9 mouse cellular contexts compared by ENCODE assay signal in genomic region chr7:118583821-118584220, GRCm38 (mm10). TPM values are rescaled to one million over a fixed set of nuclear protein-coding genes. Genes with fewer than 3 reads are reported as not detected.
DNase-seq lines count a peak whose midpoint lies in the region; ATAC-seq and TF ChIP-seq lines count a peak whose summit lies in the region.
"Had no signal": no experiment of that assay in that cellular context is flagged by ENCODE, and none has a peak within 500 bp of the region (broad histone marks: within the 10 kb centered on the region; RNA-seq: fewer than 3 reads in every experiment).

No protein-coding gene starts in this region.

- no peak for TF ChIP-seq CTCF in E14TG2a.4 (conservative IDR thresholded peaks at IDR 0.05; ENCODE audit: low read length)

- H3K9me3 ChIP-seq in heart, embryonic 10.5 days, result no peaks in the 10 kb centered on the region; the same call in 1 of the 2 replicates
- peaks cover 18% of the 10 kb centered on the region for H3K9me3 ChIP-seq in E14TG2a.4 (ENCODE audit: low read length)
- peaks cover 19% of the 10 kb centered on the region; the same call in 1 of the 2 replicates for H3K9me3 ChIP-seq in hindbrain, embryonic 10.5 days
- H3K9me3 ChIP-seq in liver, embryonic 16.5 days (replicated peaks; ENCODE audit: control insufficient read depth, low read length), result no peaks in the 10 kb centered on the region

- peaks cover 11% of the 10 kb centered on the region; the same call in 1 of the 2 replicates for H3K4me1 ChIP-seq in heart, embryonic 10.5 days
- peaks cover 53% of the 10 kb centered on the region for H3K4me1 ChIP-seq in E14TG2a.4 (replicated peaks; ENCODE audit: low read depth, low read length)
- H3K4me1 ChIP-seq in hindbrain, embryonic 10.5 days (replicated peaks), result peaks cover 33% of the 10 kb centered on the region
- H3K4me1 ChIP-seq in liver, embryonic 16.5 days (ENCODE audit: control insufficient read depth, low read depth, low read length), result no peaks in the 10 kb centered on the region

- DNase-seq in heart, embryonic 10.5 days (ENCODE audit: low spot score), result no peak
- no peak for DNase-seq in heart, adult 18-20 months
- DNase-seq in hindbrain, embryonic 10.5 days (ENCODE audit: low spot score), result no peak
- no peak for DNase-seq in urinary bladder, postnatal 25 days (ENCODE audit: low spot score)
- DNase-seq in left cerebral cortex, adult 9 months (ENCODE audit: low spot score in 2 of 2), result no peak
- DNase-seq in cerebellum, postnatal 10 days, result no peak

- peak overlapping the region; percentile 76 for H3K4me3 ChIP-seq in heart, embryonic 10.5 days
- H3K4me3 ChIP-seq in E14TG2a.4 (replicated peaks; ENCODE audit: low read length), result peak overlapping the region; percentile 84
- H3K4me3 ChIP-seq in hindbrain, embryonic 10.5 days, result peak overlapping the region; percentile 79
- H3K4me3 ChIP-seq in liver, embryonic 16.5 days (ENCODE audit: low read depth, low read length), result peak overlapping the region; percentile 61; the same call in 1 of the 2 replicates

- no peak overlapping the region for H3K9ac ChIP-seq in liver, embryonic 16.5 days (ENCODE audit: low read depth, low read length)

- ATAC-seq in liver, embryonic 16.5 days (ENCODE audit: low read depth), result no peak

- 0 out of 2 replicates have a peak, but pooled peaks cover 7% of the 10 kb centered on the region for H3K36me3 ChIP-seq in heart, embryonic 10.5 days
- H3K36me3 ChIP-seq in E14TG2a.4 (ENCODE audit: insufficient read depth, low read length), result no peaks in the 10 kb centered on the region
- peaks cover 33% of the 10 kb centered on the region for H3K36me3 ChIP-seq in hindbrain, embryonic 10.5 days
- H3K36me3 ChIP-seq in liver, embryonic 16.5 days (ENCODE audit: control insufficient read depth, insufficient read depth), result no peaks in the 10 kb centered on the region

- H3K27ac ChIP-seq in heart, embryonic 10.5 days, result peak overlapping the region; percentile 91; the same call in 1 of the 2 replicates
- H3K27ac ChIP-seq in hindbrain, embryonic 10.5 days, result peak overlapping the region; percentile 95
- H3K27ac ChIP-seq in liver, embryonic 16.5 days (ENCODE audit: low read length), result no peak overlapping the region

- peak overlapping the region; percentile 85 for H3K4me2 ChIP-seq in liver, embryonic 16.5 days (ENCODE audit: low read depth, low read length)

- WGBS in heart, embryonic 10.5 days, result 14% methylated on average over 7 of the region's 7 CpGs
- WGBS in hindbrain, embryonic 10.5 days, result 15% methylated on average over 7 of the region's 7 CpGs
- WGBS in liver, embryonic 16.5 days (ENCODE audit: insufficient replicate concordance), result 22% methylated on average over 7 of the region's 7 CpGs

- peaks cover 22% of the 10 kb centered on the region for H3K27me3 ChIP-seq in heart, embryonic 10.5 days (ENCODE audit: insufficient read depth, poor library complexity, severe bottlenecking)
- H3K27me3 ChIP-seq in E14TG2a.4 (ENCODE audit: insufficient read depth, low read length), result peaks cover 65% of the 10 kb centered on the region
- H3K27me3 ChIP-seq in hindbrain, embryonic 10.5 days (ENCODE audit: insufficient read depth, poor library complexity, severe bottlenecking), result no peaks in the 10 kb centered on the region
- peaks cover 7% of the 10 kb centered on the region for H3K27me3 ChIP-seq in liver, embryonic 16.5 days (ENCODE audit: control insufficient read depth, insufficient read depth, low read depth, low read length)

RNA-seq across cellular contexts. Expression of gene Tmc7, which starts 0.7 kb away (rescaled TPM):
- polyA plus RNA-seq in heart, embryonic 10.5 days (2016; fragmentation: Nextera tagmentation; extraction: Ambion mirVana), result 2.1 and 2.8 TPM in 2 replicates
- total RNA-seq in heart, adult 18-20 months (2021), result 1 to 10 TPM; 5.4 to 9.2 TPM
- 8.4 and 8.6 TPM in 2 replicates for polyA plus RNA-seq in hindbrain, embryonic 10.5 days (2016; fragmentation: Nextera tagmentation; extraction: Ambion mirVana)
- polyA plus RNA-seq in liver, embryonic 16.5 days (2015; fragmentation: Nextera tagmentation; extraction: Ambion mirVana), result 0.26 and 0.53 TPM in 2 replicates

RNA-seq across cellular contexts. Expression of gene Tmc5, which starts 13.3 kb away (rescaled TPM):
- 0.05 TPM in 1 of 2 replicates, not detected in the other for polyA plus RNA-seq in heart, embryonic 10.5 days (2016; fragmentation: Nextera tagmentation; extraction: Ambion mirVana)
- under 1 TPM; 0.17 to 0.87 TPM for total RNA-seq in heart, adult 18-20 months (2021)
- 0.22 and 0.51 TPM in 2 replicates for polyA plus RNA-seq in hindbrain, embryonic 10.5 days (2016; fragmentation: Nextera tagmentation; extraction: Ambion mirVana)
- polyA plus RNA-seq in liver, embryonic 16.5 days (2015; fragmentation: Nextera tagmentation; extraction: Ambion mirVana), result 0.05 and 0.28 TPM in 2 replicates
- total RNA-seq: adrenal gland, adult 2 months had no signal

RNA-seq across cellular contexts. Expression of gene Coq7, which starts 50.7 kb away (rescaled TPM):
- polyA plus RNA-seq in heart, embryonic 10.5 days (2016; fragmentation: Nextera tagmentation; extraction: Ambion mirVana), result 151 and 174 TPM in 2 replicates
- total RNA-seq in heart, adult 18-20 months (2021), result 100 to 1,000 TPM; 120 to 126 TPM
- polyA plus RNA-seq in hindbrain, embryonic 10.5 days (2016; fragmentation: Nextera tagmentation; extraction: Ambion mirVana), result 122 and 128 TPM in 2 replicates
- 31.5 and 32.7 TPM in 2 replicates for polyA plus RNA-seq in liver, embryonic 16.5 days (2015; fragmentation: Nextera tagmentation; extraction: Ambion mirVana)
